Mouse (Mus musculus): ENCODE measurements around the gene Rora.

- no peak for TF ChIP-seq CTCF (conservative IDR thresholded peaks at IDR 0.05; ENCODE audit: low read length)
- no peak for TF ChIP-seq POU5F1 (IDR thresholded peaks at IDR 0.05; ENCODE audit: borderline replicate concordance, low read length)
- TF ChIP-seq NANOG (IDR thresholded peaks at IDR 0.05; ENCODE audit: borderline replicate concordance, low read length), result no peak
These were observed 400 bp downstream of the Rora start for GRCm38 (mm10) chr9:68654039-68654332.

All from E14TG2a.4 (cell line).